Mouse (Mus musculus) limb, embryonic 12.5 days (tissue): ENCODE data around the gene Rbm10. TPM values are rescaled to one million over a fixed set of nuclear protein-coding genes. Genes with fewer than 3 reads are reported as not detected.

ENCODE experiments used
- ATAC-seq: fragments of 200-750 bp; cut with Nextera tagmentation; 2 replicates; pipeline ENCODE4 v1.8.0; 2017; ENCODE audit warnings: low read depth, moderate TSS enrichment; ENCODE audit not compliant: insufficient number of reproducible peaks, insufficient read depth, low FRiP score, low TSS enrichment
- H3K27ac ChIP-seq: fragments of 300-500 bp; sonication (generic); 2 replicates; pipeline ENCODE4 v1.5.1; 2016; ENCODE audit warnings: mild to moderate bottlenecking, moderate library complexity
- H3K27me3 ChIP-seq: fragments of 300-500 bp; sonication (generic); 2 replicates; pipeline ENCODE4 v1.6.1; 2016; ENCODE audit warnings: mild to moderate bottlenecking, moderate library complexity
- H3K36me3 ChIP-seq: fragments of 300-500 bp; sonication (generic); 2 replicates; pipeline ENCODE4 v1.6.1; 2016; ENCODE audit warnings: mild to moderate bottlenecking, moderate library complexity
- H3K4me1 ChIP-seq: fragments of 300-500 bp; sonication (generic); replicated peaks from 2 replicates; pipeline ENCODE4 v1.6.1; 2016
- H3K4me2 ChIP-seq: fragments of 300-500 bp; sonication (generic); 2 replicates; pipeline ENCODE4 v1.6.1; 2016; ENCODE audit warnings: mild to moderate bottlenecking, moderate library complexity
- H3K4me3 ChIP-seq: fragments of 300-500 bp; sonication (generic); replicated peaks from 2 replicates; pipeline ENCODE4 v1.5.1; 2016; ENCODE audit warnings: mild to moderate bottlenecking
- H3K9ac ChIP-seq: fragments of 300-500 bp; sonication (generic); replicated peaks from 2 replicates; pipeline ENCODE4 v1.6.1; 2016; ENCODE audit warnings: mild to moderate bottlenecking, moderate library complexity
- H3K9me3 ChIP-seq: fragments of 300-500 bp; sonication (generic); 2 replicates; pipeline ENCODE4 v1.6.1; 2016; ENCODE audit warnings: mild to moderate bottlenecking, moderate library complexity
- WGBS: fragments of 180-500 bp; shearing (Covaris S2); methylation state at CpG from one replicate; pipeline ENCODE4 v1.1.7; 2016; 5-methylcytosine and 5-hydroxymethylcytosine counted together
- polyA plus RNA-seq: library from polyadenylated mRNA; unstranded; fragments of >200 nt; fragmentation: Nextera tagmentation; extraction: Ambion mirVana; gene quantifications from 2 replicates; pipeline ENCODE4 v1.2.1, GENCODE M21; 2016

The Rbm10 gene
- polyA plus RNA-seq, 1 experiment from 2014 or later: 84.7 TPM

DNA sequence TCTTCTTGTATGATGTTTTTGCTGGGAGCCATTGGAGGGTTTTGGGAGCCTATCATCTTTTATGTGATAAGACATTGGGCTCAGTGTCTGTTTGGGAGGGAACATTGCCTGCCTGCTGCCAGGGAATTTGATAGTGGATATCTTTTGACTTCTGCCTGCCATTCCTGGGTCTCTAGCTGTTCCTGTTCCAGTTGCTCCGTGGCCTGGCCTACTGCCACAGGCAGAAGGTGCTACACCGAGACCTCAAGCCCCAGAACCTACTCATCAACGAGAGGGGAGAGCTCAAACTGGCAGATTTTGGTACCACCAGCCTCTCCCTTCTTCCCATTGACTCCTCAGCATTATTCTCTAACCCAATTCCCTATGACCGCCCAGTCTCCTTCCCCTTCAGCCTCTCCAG is 78.5 kb downstream of the Rbm10 start:
- H3K36me3 ChIP-seq: peaks cover 76% of the 10 kb centered on the region
- H3K4me2 ChIP-seq: no peak overlapping the region
- no peak overlapping the region for H3K27ac ChIP-seq
- ATAC-seq: no peak
- WGBS: 95% methylated on average over 4 of the region's 4 CpGs
- no peak overlapping the region for H3K9ac ChIP-seq
- no peaks in the 10 kb centered on the region for H3K9me3 ChIP-seq
- H3K4me1 ChIP-seq: no peaks in the 10 kb centered on the region
- no peak overlapping the region for H3K4me3 ChIP-seq
- no peaks in the 10 kb centered on the region for H3K27me3 ChIP-seq

Other genes with a start within 250 kb of the Rbm10 start
- 10.2 and 10.5 TPM in 2 replicates for gene Jade3, start 191.8 kb upstream of the Rbm10 start, polyA plus RNA-seq
- gene Rgn, start 67.7 kb upstream of the Rbm10 start, polyA plus RNA-seq: 0.54 and 0.91 TPM in 2 replicates
- gene Ndufb11, start 116 bp downstream of the Rbm10 start, polyA plus RNA-seq: 205 and 217 TPM in 2 replicates
- 225 and 232 TPM in 2 replicates for gene Uba1, start 40.8 kb downstream of the Rbm10 start, polyA plus RNA-seq
- gene Cdk16, start 70.5 kb downstream of the Rbm10 start, polyA plus RNA-seq: 125 and 142 TPM in 2 replicates
- gene Usp11, start 86.4 kb downstream of the Rbm10 start, polyA plus RNA-seq: 49.5 and 60.6 TPM in 2 replicates
- 101 and 103 TPM in 2 replicates for gene Araf, start 180.3 kb downstream of the Rbm10 start, polyA plus RNA-seq